11 mouse cellular contexts compared by ENCODE assay signal in genomic region chr6:72230875-72231274, GRCm38 (mm10). TPM values are rescaled to one million over a fixed set of nuclear protein-coding genes. Genes with fewer than 3 reads are reported as not detected.
DNase-seq lines count a peak whose midpoint lies in the region; ATAC-seq lines count a peak whose summit lies in the region.
"Had no signal": no experiment of that assay in that cellular context is flagged by ENCODE, and none has a peak within 500 bp of the region (broad histone marks: within the 10 kb centered on the region; RNA-seq: fewer than 3 reads in every experiment).

No protein-coding gene starts in this region.

- H3K9ac ChIP-seq in heart, embryonic 11.5 days (ENCODE audit: low read depth, low read length) = no peak overlapping the region
- H3K9ac ChIP-seq in embryonic facial prominence, embryonic 15.5 days = no peak overlapping the region
- peak overlapping the region; percentile 46; the same call in 1 of the 2 replicates for H3K9ac ChIP-seq in limb, embryonic 13.5 days

- H3K9me3 ChIP-seq in heart, embryonic 11.5 days (replicated peaks; ENCODE audit: control insufficient read depth, low read length) = no peaks in the 10 kb centered on the region
- H3K9me3 ChIP-seq in megakaryocyte, embryonic 14.5 days = no peaks in the 10 kb centered on the region
- no peaks in the 10 kb centered on the region for H3K9me3 ChIP-seq in embryonic facial prominence, embryonic 15.5 days (replicated peaks)
- no peaks in the 10 kb centered on the region for H3K9me3 ChIP-seq in limb, embryonic 13.5 days

- no peaks in the 10 kb centered on the region for H3K36me3 ChIP-seq in heart, embryonic 11.5 days (ENCODE audit: control insufficient read depth, insufficient read depth, low read length)
- peaks cover 64% of the 10 kb centered on the region for H3K36me3 ChIP-seq in megakaryocyte, embryonic 14.5 days (replicated peaks; ENCODE audit: low read length)
- no peaks in the 10 kb centered on the region for H3K36me3 ChIP-seq in embryonic facial prominence, embryonic 15.5 days
- H3K36me3 ChIP-seq in limb, embryonic 13.5 days = peaks cover 9% of the 10 kb centered on the region

- 32% methylated on average over 5 of the region's 5 CpGs for WGBS in heart, embryonic 11.5 days (ENCODE audit: insufficient replicate concordance)
- WGBS in embryonic facial prominence, embryonic 15.5 days = 39% methylated on average over 5 of the region's 5 CpGs
- WGBS in limb, embryonic 13.5 days = 24% methylated on average over 5 of the region's 5 CpGs

- peak overlapping the region; percentile 8; the same call in 1 of the 2 replicates for H3K4me2 ChIP-seq in heart, embryonic 11.5 days
- H3K4me2 ChIP-seq in embryonic facial prominence, embryonic 15.5 days (replicated peaks) = peak overlapping the region; percentile 6; the same call in 1 of the 2 replicates
- peak overlapping the region; percentile 96 for H3K4me2 ChIP-seq in limb, embryonic 13.5 days (replicated peaks)

- H3K27me3 ChIP-seq in heart, embryonic 11.5 days (ENCODE audit: control insufficient read depth, insufficient read depth, low read length) = peaks cover 9% of the 10 kb centered on the region
- peaks cover 89% of the 10 kb centered on the region for H3K27me3 ChIP-seq in megakaryocyte, embryonic 14.5 days (replicated peaks)
- H3K27me3 ChIP-seq in embryonic facial prominence, embryonic 15.5 days = no peaks in the 10 kb centered on the region
- H3K27me3 ChIP-seq in limb, embryonic 13.5 days = no peaks in the 10 kb centered on the region

- peaks cover 32% of the 10 kb centered on the region for H3K4me1 ChIP-seq in heart, embryonic 11.5 days (ENCODE audit: control insufficient read depth, insufficient read depth, low read length)
- peaks cover 95% of the 10 kb centered on the region for H3K4me1 ChIP-seq in megakaryocyte, embryonic 14.5 days
- H3K4me1 ChIP-seq in embryonic facial prominence, embryonic 15.5 days = peaks cover 42% of the 10 kb centered on the region
- peaks cover 66% of the 10 kb centered on the region for H3K4me1 ChIP-seq in limb, embryonic 13.5 days

- no peak for ATAC-seq in heart, embryonic 11.5 days (replicated peaks; ENCODE audit: insufficient number of reproducible peaks, low FRiP score, low TSS enrichment)
- ATAC-seq in megakaryocyte, adult 5-6 weeks (ENCODE audit: poor library complexity, severe bottlenecking) = no peak
- 0 out of 2 replicates have a peak, but pooled peaks have one; percentile 32 for ATAC-seq in embryonic facial prominence, embryonic 15.5 days (ENCODE audit: insufficient number of reproducible peaks, low FRiP score, low TSS enrichment, low read depth)
- peak; percentile 25; the same call in 1 of the 2 replicates for ATAC-seq in limb, embryonic 13.5 days (ENCODE audit: low FRiP score, low read depth)

- no peak overlapping the region for H3K27ac ChIP-seq in heart, embryonic 11.5 days (ENCODE audit: low read depth, low read length)
- no peak overlapping the region for H3K27ac ChIP-seq in embryonic facial prominence, embryonic 15.5 days (replicated peaks)
- no peak overlapping the region for H3K27ac ChIP-seq in limb, embryonic 13.5 days

- DNase-seq in heart, adult 9 months (ENCODE audit: low spot score in 2 of 2) = no peak
- DNase-seq in adrenal gland, adult (ENCODE audit: inconsistent age in 2 of 2, low spot score in 1 of 2) = no peak
- no peak for DNase-seq in natural killer cell, adult 2 months (ENCODE audit: low spot score in 2 of 2)
- DNase-seq: adrenal gland, adult 2 months; cerebellum, adult 9-10 months; lung, postnatal 14 days had no signal

- H3K4me3 ChIP-seq in heart, embryonic 11.5 days (ENCODE audit: low read depth, low read length) = no peak overlapping the region
- peak overlapping the region; percentile 83 for H3K4me3 ChIP-seq in megakaryocyte, embryonic 14.5 days (replicated peaks)
- no peak overlapping the region for H3K4me3 ChIP-seq in embryonic facial prominence, embryonic 15.5 days (replicated peaks)
- H3K4me3 ChIP-seq in limb, embryonic 13.5 days = peak overlapping the region; percentile 81

RNA-seq across cellular contexts. Expression of gene Atoh8, which starts 4.5 kb away (rescaled TPM):
- polyA plus RNA-seq in heart, embryonic 11.5 days (2014; fragmentation: Nextera tagmentation; extraction: Ambion mirVana) = 11.6 and 11.8 TPM in 2 replicates
- polyA plus RNA-seq in megakaryocyte, embryonic 14.5 days (2012; ENCODE audit: insufficient read depth, low replicate concordance) = 51.0 and 108 TPM in 2 replicates
- total RNA-seq in megakaryocyte, adult 5-6 weeks (2015) = 0.22 TPM in 1 of 2 replicates, not detected in the other
- total RNA-seq in megakaryocyte, adult 5-6 weeks (2017) = 0.51 TPM in 1 of 2 replicates, not detected in the other
- 18.0 and 18.4 TPM in 2 replicates for polyA plus RNA-seq in embryonic facial prominence, embryonic 15.5 days (2015; fragmentation: Nextera tagmentation; extraction: Ambion mirVana)
- 31.5 and 32.3 TPM in 2 replicates for polyA plus RNA-seq in limb, embryonic 13.5 days (2015; fragmentation: Nextera tagmentation; extraction: Ambion mirVana)

Comparison
In these comparisons a context has a peak if more than half of its experiments do, and no peak if none do; other contexts are left out.
1. ATAC-seq: peak in embryonic facial prominence, embryonic 15.5 days (single experiment) and limb, embryonic 13.5 days (single experiment); none in heart, embryonic 11.5 days (single experiment) and megakaryocyte, adult 5-6 weeks (single experiment).
2. H3K4me2 ChIP-seq: peak in every context shown above with its lines; median percentile 96 in limb, embryonic 13.5 days; 8 in heart, embryonic 11.5 days; 6 in embryonic facial prominence, embryonic 15.5 days.
3. H3K4me3 ChIP-seq: peak in megakaryocyte, embryonic 14.5 days (single experiment) and limb, embryonic 13.5 days (single experiment); none in heart, embryonic 11.5 days (single experiment) and embryonic facial prominence, embryonic 15.5 days (single experiment).